Mouse (Mus musculus) spleen, postnatal 10 days (tissue): ENCODE results near the gene Gimap8.

Source experiments
- DNase-seq, 2 experiments: peaks; one replicate each; pipeline ENCODE4 v3.0.0; 2021 to 2022; ENCODE audit warnings: low spot score in 2 of 2

Gene Gimap8

GRCm38 (mm10) chr6:48704146-48704545 lies 57.1 kb downstream of the Gimap8 start:
- DNase-seq: no peak

GRCm38 (mm10) chr6:48706130-48706529 lies 59.1 kb downstream of the Gimap8 start:
- no peak for DNase-seq
